Mouse (Mus musculus): ENCODE measurements around the gene Wasf3.

- TF ChIP-seq GATA1 (IDR thresholded peaks at IDR 0.05; ENCODE audit: borderline replicate concordance, low read length) (no peak), TAL1 (conservative IDR thresholded peaks at IDR 0.05; ENCODE audit: low read depth, low read length) (no peak), CTCF (IDR thresholded peaks at IDR 0.05; ENCODE audit: low read depth, low read length) (no peak)
Observed at GRCm38 (mm10) chr5:146412743-146413430, 28.1 kb downstream of the Wasf3 start.

Data from G1E (cell line).